Mouse (Mus musculus) hindbrain, embryonic 10.5 days (tissue): Measurements from ENCODE around the gene Nrxn3. TPM values are rescaled to one million over a fixed set of nuclear protein-coding genes. Genes with fewer than 3 reads are reported as not detected.

Source experiments
- DNase-seq: peaks from one replicate; pipeline ENCODE4 v3.0.0-alpha.2; 2017; ENCODE audit warnings: low spot score
- H3K27ac ChIP-seq: fragments of 300-500 bp; sonication (generic); 2 replicates; pipeline ENCODE4 v1.5.1; 2016; ENCODE audit warnings: mild to moderate bottlenecking, moderate library complexity
- H3K27me3 ChIP-seq: fragments of 300-500 bp; sonication (generic); 2 replicates; pipeline ENCODE4 v1.6.1; 2016; ENCODE audit warnings: mild to moderate bottlenecking; ENCODE audit not compliant: poor library complexity, insufficient read depth, severe bottlenecking
- H3K36me3 ChIP-seq: fragments of 300-500 bp; sonication (generic); 2 replicates; pipeline ENCODE4 v1.6.1; 2016; ENCODE audit warnings: mild to moderate bottlenecking, moderate library complexity
- H3K4me1 ChIP-seq: fragments of 300-500 bp; sonication (generic); replicated peaks from 2 replicates; pipeline ENCODE4 v1.6.1; 2016; ENCODE audit warnings: mild to moderate bottlenecking
- H3K4me3 ChIP-seq: fragments of 300-500 bp; sonication (generic); 2 replicates; pipeline ENCODE4 v1.5.1; 2016; ENCODE audit warnings: mild to moderate bottlenecking, moderate library complexity
- H3K9me3 ChIP-seq: fragments of 300-500 bp; sonication (generic); 2 replicates; pipeline ENCODE4 v1.6.1; 2016; ENCODE audit warnings: mild to moderate bottlenecking, moderate library complexity
- WGBS: fragments of 180-500 bp; shearing (Covaris S2); methylation state at CpG from one replicate; pipeline ENCODE4 v1.1.7; 2016; 5-methylcytosine and 5-hydroxymethylcytosine counted together
- polyA plus RNA-seq: library from polyadenylated mRNA; unstranded; fragments of >200 nt; fragmentation: Nextera tagmentation; extraction: Ambion mirVana; gene quantifications from 2 replicates; pipeline ENCODE4 v1.2.1, GENCODE M21; 2016

Gene Nrxn3
- polyA plus RNA-seq, 1 experiment from 2014 or later, result 23.5 TPM

DNA sequence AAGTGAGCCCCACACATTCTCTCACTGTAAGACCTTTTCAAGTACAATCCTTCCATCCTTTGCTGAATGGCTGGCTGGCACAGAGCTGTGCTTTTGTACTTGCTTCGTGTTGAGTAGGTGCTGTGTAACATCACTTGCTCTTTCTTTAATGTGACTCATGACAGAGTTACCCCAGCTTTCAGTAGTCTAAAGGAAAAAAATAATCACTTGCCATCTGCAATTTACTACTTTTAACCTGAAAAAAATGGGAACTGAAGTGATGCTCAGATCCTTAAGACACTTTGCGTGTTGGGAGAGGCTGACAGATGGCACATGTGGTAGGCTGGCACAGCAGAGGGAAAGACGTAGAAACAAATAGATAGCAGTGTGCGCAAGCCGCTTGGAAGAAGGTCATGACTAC is 987.8 kb downstream of the Nrxn3 start:
- Histone ChIP-seq H3K27me3 (no peaks in the 10 kb centered on the region), H3K4me1 (no peaks in the 10 kb centered on the region), H3K36me3 (no peaks in the 10 kb centered on the region), H3K27ac (no peak overlapping the region), H3K4me3 (no peak overlapping the region), H3K9me3 (no peaks in the 10 kb centered on the region)
- no peak for DNase-seq
- WGBS, result 93% methylated on average over 5 of the region's 5 CpGs

DNA sequence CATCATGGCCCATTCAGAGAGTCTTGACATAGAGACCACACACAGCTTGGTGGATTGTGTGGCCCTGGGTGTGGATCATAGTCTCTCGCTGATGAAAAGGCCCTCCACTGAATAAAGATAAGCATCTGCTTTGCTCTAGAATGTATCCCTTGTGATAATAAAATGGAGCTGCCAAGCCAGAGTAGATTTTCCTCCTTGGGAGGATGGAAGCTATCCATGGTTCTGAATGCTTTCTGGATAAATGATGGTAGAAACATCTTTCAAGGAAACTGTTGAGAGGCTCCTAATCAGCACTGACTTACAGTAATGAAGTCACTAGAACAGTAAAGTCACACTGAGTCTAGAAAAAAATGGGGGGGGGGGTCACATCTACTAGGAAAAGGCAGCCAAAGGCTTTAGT is 989.1 kb downstream of the Nrxn3 start:
- no peak overlapping the region for H3K4me3 ChIP-seq
- H3K27ac ChIP-seq, result no peak overlapping the region
- no peak for DNase-seq
- H3K27me3 ChIP-seq, result no peaks in the 10 kb centered on the region
- H3K4me1 ChIP-seq, result no peaks in the 10 kb centered on the region
- no peaks in the 10 kb centered on the region for H3K36me3 ChIP-seq
- H3K9me3 ChIP-seq, result no peaks in the 10 kb centered on the region
- WGBS, result 96% methylated on average over 1 of the region's 1 CpGs

DNA sequence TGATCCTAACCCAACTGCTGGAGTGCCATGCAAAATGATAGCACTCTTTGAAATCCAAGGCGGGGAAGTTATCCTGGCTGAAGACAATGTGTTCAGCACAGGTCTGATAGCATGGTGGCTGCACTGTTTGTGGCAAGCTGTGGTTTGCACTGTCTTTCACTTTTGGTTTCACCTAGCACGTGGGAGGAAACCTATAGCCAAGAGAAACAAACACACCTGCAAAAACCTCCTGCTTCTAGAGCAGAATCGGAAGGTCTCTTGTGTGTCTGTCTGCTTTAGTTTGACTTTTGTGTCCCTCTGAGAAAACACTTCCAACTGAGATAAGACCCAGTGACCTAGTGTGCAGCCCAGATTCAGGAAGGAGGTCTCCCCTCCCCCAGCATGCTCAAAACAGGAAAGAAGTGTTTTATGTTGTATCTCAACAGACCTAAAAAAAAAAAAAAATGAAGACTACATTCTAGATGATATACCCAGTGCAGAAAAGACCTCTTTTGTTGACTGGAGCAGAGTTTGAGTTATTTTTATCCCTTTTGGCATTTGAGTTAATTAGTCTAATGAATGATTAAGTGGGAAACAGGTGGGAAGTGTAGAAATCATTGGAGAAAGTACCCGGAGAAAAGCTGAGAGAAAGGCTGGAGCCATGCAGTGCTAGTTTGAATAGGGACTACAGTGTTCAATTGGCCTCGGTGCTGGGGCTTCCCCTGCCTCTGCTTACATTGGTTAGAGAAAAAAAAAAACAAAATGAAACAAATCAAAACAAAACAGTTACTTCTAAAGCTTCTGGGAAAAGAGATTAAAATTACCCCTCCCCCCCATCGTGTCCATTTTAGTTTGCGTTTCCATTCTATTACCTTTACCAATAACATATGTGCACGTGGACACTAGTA is 996.8 kb downstream of the Nrxn3 start:
- 37% methylated on average over 8 of the region's 8 CpGs for WGBS

DNA sequence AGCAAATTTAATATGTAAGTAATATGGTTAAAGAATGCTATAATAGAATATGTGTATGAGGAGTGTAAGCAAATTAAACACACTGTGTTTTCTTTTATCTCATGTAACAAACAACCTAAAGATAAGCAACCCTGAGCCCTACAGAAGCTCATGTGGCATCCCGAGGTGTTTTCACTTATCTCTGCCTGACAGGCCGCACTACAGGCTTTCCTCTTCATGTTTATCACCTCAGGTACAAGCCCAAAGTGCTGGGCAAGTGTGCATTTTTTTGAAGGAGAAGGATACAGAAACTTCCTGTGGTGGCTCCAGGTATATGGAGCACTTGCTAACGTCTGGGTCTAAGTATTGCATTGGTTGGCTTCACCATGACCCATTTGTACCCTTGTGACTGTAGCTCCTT is 998.3 kb downstream of the Nrxn3 start:
- Histone ChIP-seq H3K4me3 (no peak overlapping the region), H3K27ac (no peak overlapping the region), H3K36me3 (no peaks in the 10 kb centered on the region), H3K9me3 (no peaks in the 10 kb centered on the region), H3K27me3 (no peaks in the 10 kb centered on the region), H3K4me1 (no peaks in the 10 kb centered on the region)
- 74% methylated on average over 3 of the region's 3 CpGs for WGBS
- DNase-seq, result no peak

More for the DNA sequence above, 996.8 kb downstream of the Nrxn3 start:
- Histone ChIP-seq H3K27me3 (no peaks in the 10 kb centered on the region), H3K4me1 (no peaks in the 10 kb centered on the region), H3K27ac (no peak overlapping the region), H3K36me3 (no peaks in the 10 kb centered on the region), H3K4me3 (no peak overlapping the region), H3K9me3 (no peaks in the 10 kb centered on the region)
- no peak for DNase-seq

DNA sequence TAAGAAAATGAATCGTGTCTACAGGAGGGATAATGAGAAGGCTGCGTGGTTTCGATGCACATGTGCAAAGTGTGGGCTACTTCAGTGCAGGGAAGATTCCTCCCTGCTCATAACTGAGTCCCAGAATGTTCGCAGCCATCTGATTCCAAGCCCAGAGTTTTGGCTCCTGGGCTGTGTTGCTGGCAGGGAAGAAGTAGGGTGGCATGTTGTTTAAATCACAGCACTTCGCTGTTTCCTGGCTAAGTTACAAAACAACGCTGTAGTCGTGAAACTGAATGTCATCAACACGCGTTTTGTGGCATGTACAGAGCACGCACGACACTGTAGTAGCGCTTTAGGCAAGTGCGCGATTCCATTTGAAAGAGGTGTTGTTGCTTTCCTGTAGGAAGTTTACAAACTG is 999.8 kb downstream of the Nrxn3 start:
- 90% methylated on average over 14 of the region's 14 CpGs for WGBS
- no peaks in the 10 kb centered on the region for H3K9me3 ChIP-seq

DNA sequence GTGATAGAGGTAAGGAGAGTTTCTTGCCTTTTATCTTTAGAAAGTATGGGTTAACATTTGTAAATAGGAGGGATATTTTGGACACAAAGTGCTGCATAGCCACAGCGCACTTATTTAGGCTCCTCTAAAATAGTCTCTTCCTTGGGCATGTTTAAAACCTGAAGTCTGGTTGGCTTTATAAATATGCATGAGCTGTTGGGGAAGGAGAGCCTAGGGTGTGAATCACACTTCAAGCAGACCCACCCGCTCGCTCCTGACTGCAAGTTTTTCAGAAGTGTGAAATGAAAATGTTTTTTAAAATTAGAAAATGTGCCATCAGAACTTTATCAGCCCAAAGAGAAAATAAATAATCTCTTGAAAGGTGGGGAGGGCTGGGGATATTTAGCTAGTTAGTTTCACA is 1001.4 kb downstream of the Nrxn3 start:
- H3K36me3 ChIP-seq, result no peaks in the 10 kb centered on the region
- no peak for DNase-seq
- no peaks in the 10 kb centered on the region for H3K27me3 ChIP-seq
- H3K27ac ChIP-seq, result no peak overlapping the region
- WGBS, result 68% methylated on average over 3 of the region's 3 CpGs
- H3K9me3 ChIP-seq, result no peaks in the 10 kb centered on the region
- no peak overlapping the region for H3K4me3 ChIP-seq
- H3K4me1 ChIP-seq, result no peaks in the 10 kb centered on the region

More for the DNA sequence above, 999.8 kb downstream of the Nrxn3 start:
- Histone ChIP-seq H3K4me3 (no peak overlapping the region), H3K27me3 (no peaks in the 10 kb centered on the region), H3K4me1 (no peaks in the 10 kb centered on the region), H3K27ac (no peak overlapping the region), H3K36me3 (no peaks in the 10 kb centered on the region)
- no peak for DNase-seq

DNA sequence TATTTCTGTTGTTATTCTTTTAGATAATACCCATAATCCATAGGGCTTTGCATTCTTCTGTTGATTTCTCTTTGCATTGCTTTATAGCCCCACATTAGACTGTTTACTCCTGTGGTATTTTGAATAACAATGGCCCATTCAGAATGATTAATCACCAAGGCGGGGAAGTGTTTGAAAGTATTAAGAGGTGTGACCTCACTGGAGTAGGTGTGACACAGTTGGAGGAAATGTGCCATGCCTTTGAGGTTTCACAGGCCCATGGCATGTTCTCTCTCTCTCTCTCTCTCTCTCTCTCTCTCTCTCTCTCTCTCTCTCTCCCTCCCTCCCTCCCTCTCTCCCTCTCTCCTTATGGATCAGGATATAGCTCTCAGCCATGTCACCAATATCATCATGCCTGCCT is 1019.6 kb downstream of the Nrxn3 start:
- 70% methylated on average over 1 of the region's 1 CpGs for WGBS

DNA sequence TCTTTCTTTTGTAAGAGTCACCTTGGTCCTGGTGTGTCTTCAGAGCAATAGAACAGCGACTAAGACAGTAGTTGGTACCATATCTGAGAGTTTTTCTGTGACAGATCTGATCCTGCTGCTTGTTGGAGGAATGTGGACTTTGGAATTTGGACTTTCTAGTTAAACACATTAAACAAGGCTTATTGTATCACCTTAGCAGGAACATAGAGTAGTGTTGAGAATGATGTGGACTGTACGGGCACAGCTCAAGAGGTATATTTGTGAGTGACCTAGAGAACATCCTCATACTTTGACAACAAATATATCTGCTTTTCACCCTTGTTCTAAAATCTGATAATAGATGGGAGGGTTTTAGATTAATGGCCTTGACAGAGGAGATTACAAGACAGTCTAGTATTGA is 1020.1 kb downstream of the Nrxn3 start:
- H3K27ac ChIP-seq, result no peak overlapping the region
- no peaks in the 10 kb centered on the region for H3K9me3 ChIP-seq
- 86% methylated on average over 2 of the region's 2 CpGs for WGBS
- no peaks in the 10 kb centered on the region for H3K27me3 ChIP-seq
- no peaks in the 10 kb centered on the region for H3K4me1 ChIP-seq
- H3K4me3 ChIP-seq, result no peak overlapping the region
- no peak for DNase-seq
- no peaks in the 10 kb centered on the region for H3K36me3 ChIP-seq

More for the DNA sequence above, 1019.6 kb downstream of the Nrxn3 start:
- Histone ChIP-seq H3K27ac (no peak overlapping the region), H3K4me1 (no peaks in the 10 kb centered on the region), H3K27me3 (no peaks in the 10 kb centered on the region), H3K9me3 (no peaks in the 10 kb centered on the region), H3K36me3 (no peaks in the 10 kb centered on the region), H3K4me3 (no peak overlapping the region)
- no peak for DNase-seq

DNA sequence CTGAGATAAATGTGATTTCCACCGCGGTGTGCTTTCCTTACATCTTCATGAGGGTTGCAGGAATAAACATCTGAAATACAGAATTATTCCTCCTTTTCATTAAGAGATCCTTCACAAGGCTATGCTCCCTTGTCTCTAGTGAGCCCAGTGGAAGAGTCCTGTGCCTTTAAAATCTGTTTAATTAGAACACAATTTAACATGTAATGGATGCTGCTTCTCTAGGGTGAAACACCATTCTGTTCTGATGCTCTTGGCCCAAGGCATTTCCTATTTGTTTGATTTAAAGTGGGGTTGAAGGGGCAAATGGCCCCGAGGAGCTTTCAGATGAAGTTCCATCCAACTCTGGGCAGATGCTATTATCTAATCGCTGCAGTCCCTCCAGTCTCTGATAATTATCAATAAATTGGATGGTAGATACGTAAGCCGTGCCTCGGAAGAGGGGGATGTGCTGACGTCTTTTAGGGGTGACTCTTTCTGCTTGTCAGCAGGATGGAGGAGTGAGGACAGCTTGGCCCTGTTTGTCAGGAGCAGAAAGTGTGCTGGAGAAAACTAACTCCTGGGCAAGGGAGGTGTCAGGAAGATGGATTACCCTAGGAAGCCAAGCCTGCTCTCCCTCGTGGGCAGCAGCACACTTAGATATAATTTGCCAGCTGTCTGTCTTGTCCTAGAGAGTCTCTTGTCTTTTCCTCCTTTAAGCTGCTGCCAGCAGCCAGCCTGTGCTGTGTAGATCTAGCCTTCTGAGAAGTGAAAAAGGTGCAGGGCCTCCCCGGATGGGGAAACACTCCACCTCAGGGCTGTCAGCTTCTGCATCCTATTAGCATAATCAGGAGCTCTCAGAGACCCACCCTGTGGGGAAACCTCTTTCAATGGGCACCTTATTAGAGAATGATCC is 1041.8 kb downstream of the Nrxn3 start:
- Histone ChIP-seq H3K9me3 (no peaks in the 10 kb centered on the region), H3K4me3 (no peak overlapping the region), H3K27me3 (no peaks in the 10 kb centered on the region), H3K4me1 (peaks cover 9% of the 10 kb centered on the region), H3K36me3 (no peaks in the 10 kb centered on the region), H3K27ac (peak overlapping the region; percentile 64)
- DNase-seq, result peak; percentile 31
- WGBS, result 50% methylated on average over 10 of the region's 10 CpGs

DNA sequence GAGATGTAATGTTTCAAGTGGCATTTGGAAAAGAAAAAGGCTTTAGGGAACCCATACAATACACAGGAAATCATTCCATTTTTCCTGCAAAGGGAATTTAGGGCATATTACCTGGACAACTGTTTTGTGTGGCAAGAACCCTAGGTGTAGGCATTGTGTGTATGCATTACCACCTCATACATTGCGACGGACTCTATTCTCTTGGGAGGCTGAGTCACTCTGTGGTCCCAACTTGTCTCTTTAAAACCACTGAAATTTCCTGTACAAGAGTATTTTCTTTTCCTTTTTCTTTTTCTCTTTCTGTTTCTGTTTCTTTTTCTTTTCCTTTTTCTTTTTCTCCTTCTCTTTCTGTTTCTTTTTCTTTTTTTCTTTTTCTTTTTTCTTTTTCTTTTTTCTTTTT is 1042.5 kb downstream of the Nrxn3 start:
- no peak overlapping the region for H3K4me3 ChIP-seq
- H3K4me1 ChIP-seq, result peaks cover 9% of the 10 kb centered on the region
- 68% methylated on average over 2 of the region's 2 CpGs for WGBS
- H3K27me3 ChIP-seq, result no peaks in the 10 kb centered on the region
- no peak overlapping the region for H3K27ac ChIP-seq
- no peaks in the 10 kb centered on the region for H3K9me3 ChIP-seq
- no peaks in the 10 kb centered on the region for H3K36me3 ChIP-seq
- DNase-seq, result no peak

DNA sequence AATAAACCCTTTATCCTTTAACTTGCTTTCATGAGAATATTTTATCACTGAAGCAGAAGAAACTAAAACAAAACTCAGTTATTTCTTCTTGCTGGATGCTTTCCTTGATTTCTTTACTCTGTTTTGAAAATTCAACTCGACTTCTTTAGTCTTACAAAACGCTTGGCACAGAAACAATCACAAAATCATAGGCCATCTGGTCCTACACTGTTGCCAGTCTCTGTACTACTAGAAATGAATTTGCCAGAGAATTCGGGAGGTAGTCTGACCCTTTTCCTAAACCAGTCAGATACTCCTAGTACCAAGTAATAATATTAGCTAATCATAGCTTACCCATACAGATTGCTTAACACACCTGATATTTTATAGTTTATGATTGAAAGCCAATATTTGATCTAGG is 1066.1 kb downstream of the Nrxn3 start:
- no peaks in the 10 kb centered on the region for H3K9me3 ChIP-seq
- H3K4me3 ChIP-seq, result no peak overlapping the region
- 88% methylated on average over 3 of the region's 3 CpGs for WGBS
- H3K27me3 ChIP-seq, result no peaks in the 10 kb centered on the region
- H3K4me1 ChIP-seq, result no peaks in the 10 kb centered on the region
- H3K36me3 ChIP-seq, result no peaks in the 10 kb centered on the region
- H3K27ac ChIP-seq, result no peak overlapping the region
- no peak for DNase-seq

DNA sequence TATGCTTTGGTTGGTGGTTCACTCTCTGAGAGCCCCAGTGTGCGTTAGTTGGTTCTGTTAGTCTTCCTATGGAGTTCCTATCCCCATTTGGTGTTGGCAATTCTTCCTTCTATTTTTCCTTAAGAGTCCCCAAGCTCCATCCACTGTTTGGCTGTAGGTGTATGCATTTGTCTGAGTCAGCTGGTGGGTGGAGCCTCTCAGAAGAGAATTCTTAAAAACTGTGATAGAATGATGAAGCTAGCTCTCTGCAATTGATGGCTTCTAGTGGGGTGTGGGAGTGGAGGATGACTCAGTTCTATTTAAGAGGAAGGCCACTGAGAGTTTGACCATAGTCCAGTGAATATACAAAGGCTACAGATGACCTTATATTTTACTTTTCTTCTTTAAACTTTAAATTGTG is 1067.3 kb downstream of the Nrxn3 start:
- no peak for DNase-seq
- Histone ChIP-seq H3K27me3 (no peaks in the 10 kb centered on the region), H3K9me3 (no peaks in the 10 kb centered on the region), H3K4me1 (no peaks in the 10 kb centered on the region), H3K4me3 (no peak overlapping the region), H3K36me3 (no peaks in the 10 kb centered on the region), H3K27ac (no peak overlapping the region)
- 90% methylated on average over 1 of the region's 1 CpGs for WGBS

DNA sequence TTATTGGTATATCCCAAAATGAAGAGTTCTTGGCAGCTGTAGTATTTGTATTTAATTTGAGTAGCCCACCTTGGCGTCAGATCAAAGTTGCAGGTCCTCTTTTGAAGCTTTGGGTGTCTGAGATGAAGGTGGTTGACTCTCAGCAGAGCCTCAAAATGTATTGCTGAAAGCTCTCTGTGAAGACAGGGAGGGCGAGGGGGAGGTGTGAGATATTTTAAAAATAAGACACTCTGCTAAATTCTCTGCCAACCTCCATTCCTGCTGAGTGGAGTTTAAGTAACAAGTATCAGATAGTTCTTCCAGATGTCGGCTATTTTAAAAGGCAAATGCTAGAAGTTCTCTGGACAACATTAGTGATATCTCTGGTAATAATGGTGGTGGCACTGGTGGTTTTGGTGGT is 1069.2 kb downstream of the Nrxn3 start:
- Histone ChIP-seq H3K36me3 (no peaks in the 10 kb centered on the region), H3K4me3 (no peak overlapping the region), H3K27ac (no peak overlapping the region), H3K4me1 (no peaks in the 10 kb centered on the region), H3K9me3 (no peaks in the 10 kb centered on the region), H3K27me3 (no peaks in the 10 kb centered on the region)
- 81% methylated on average over 3 of the region's 3 CpGs for WGBS
- DNase-seq, result no peak
